Mouse (Mus musculus): Measurements from ENCODE around the gene Uba7.
"Not testable (repeated sequence)": the region's sequence is repeated elsewhere in the genome, so short reads cannot be mapped to it uniquely, and the experiment has no call there.

Uba7 gene

GRCm38 (mm10) chr9:107993013-107993412 is 17.7 kb downstream of the Uba7 start:
- DNase-seq (ENCODE audit: low read depth), result no peak

- DNase-seq (ENCODE audit: low read depth), result no peak
Observed at GRCm38 (mm10) chr9:107994464-107994863, 19.2 kb downstream of the Uba7 start.

DNA sequence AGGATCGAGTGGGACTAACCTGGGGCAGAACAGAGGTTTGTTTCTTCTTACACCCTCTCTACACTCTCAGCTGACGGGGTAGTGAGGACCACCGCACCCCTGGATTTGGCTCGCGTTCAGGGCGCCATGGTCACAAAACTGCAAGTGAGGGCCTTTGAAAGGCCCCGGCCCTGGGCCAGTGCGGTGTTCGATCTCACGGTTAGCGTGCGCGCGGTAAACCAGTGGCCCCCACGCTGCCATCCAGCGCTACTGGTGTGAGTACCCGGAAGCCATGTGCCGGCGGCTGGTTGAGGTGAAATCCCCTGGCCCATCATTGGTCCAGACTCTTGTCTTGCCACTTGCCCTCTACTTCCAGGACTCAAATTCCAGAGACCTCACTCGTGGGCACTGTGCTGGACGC is 20.2 kb downstream of the Uba7 start:
- DNase-seq (ENCODE audit: low read depth), result no peak

GRCm38 (mm10) chr9:107996049-107996448 is 20.7 kb downstream of the Uba7 start, which contains the start of gene Gm20662:
Gm20662 (plus strand) TSS chr9:107996349.
- no peak for DNase-seq (ENCODE audit: low read depth)

DNA sequence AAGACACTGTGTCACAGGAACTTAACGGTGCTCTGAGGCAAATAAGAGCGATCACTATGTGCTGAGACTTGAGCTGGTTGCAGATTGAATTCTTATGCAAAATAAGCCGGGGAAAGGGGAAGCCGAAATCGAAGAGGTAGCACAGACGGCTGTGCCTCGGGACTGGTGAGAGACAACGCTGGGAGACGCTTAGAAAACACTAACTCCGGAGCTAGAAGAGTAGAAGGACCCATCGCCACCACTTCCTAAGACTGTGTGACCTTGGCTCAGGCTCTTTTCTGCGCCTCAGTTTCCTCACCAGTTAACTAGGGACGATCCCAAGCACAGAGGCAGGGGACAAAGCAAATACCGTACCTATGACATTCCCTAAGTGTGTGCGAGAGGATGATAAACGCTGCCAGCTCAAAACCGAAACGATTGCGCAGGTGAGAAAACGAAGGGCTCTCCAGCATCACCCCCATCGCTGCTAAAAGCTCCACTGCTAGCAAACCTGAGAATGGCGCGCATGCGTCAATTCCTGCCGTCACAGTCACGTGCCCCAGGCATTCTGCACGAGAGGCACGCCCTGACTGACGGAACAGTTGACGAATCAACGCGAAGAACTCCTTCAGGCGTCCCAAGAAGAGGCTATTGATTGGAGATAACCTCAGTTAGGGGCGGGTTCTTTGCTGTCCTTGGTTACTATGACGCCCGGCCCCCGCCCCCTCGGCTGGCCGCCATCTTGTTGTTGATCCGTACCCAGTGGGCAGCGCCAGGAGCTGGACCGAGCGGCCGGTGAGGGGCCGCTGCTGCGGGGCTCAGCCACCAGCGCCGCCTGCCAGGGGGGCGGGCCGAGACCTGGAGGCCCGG is 26.8 kb downstream of the Uba7 start, which contains the start of gene Ip6k1:
Gene Ip6k1 (plus strand): TSS at position 580 of the 849 bp plus-strand sequence.
- DNase-seq (ENCODE audit: low read depth), result peak; percentile 100

DNA sequence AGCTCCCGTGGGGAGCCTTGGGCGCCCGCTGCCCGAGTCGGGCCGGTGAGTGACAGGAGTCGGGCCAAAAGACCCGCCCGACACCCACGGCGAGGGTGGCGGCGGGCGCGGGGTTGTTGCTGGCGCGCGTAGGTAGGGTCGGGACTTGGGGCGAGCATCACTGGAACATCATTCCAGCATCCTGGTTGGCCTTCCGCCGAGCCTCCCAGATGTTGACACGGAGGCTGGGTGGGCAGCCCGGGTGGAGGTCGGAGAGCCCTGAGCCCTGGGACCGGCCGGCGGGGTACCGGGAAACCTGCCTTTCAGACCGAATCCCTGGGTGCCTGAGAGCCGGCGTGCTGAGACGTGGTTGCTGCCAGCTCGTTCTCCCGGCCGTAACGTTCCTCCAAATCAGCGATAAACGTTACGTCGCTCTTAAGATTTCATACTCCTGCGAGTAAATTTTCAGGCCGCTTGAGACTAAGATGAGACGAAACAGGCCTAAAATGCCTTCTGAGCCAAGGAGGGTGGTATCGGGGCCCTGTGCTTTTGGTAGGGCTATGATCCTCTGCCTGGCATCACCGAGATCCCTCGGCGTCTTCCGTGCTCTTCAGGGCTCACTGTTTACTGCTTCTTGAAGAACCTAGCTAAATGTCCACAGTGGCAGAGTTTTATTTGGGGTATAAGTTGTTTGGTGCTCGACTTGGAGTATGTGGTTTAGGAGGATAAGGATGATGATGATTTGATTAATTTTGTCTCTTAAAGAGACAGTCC is 27.6 kb downstream of the Uba7 start:
- peak; percentile 72 for DNase-seq (ENCODE audit: low read depth)

- DNase-seq (ENCODE audit: low read depth), result no peak
Observed at GRCm38 (mm10) chr9:108003531-108003890, 28.2 kb downstream of the Uba7 start.

DNA sequence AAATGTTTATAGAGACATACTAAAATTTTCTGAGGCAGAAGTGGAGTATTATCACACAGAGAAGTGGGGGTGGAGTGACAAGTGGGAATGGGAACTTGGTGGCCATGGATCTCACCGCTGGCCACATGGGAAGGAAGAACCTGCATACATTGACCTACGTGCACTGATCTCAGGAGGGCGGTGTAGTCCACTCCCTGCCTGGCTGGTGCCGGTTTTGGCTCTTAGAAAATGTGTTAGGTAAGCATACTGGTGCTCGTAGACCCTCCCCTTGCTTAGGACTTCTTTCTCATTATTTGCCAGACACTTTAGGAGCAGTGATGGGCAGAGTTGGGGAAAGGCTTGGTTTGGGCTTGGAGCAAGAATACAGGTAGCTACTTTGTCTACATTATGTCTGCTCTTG is 32.7 kb downstream of the Uba7 start:
- DNase-seq (ENCODE audit: low read depth), result no peak

DNA sequence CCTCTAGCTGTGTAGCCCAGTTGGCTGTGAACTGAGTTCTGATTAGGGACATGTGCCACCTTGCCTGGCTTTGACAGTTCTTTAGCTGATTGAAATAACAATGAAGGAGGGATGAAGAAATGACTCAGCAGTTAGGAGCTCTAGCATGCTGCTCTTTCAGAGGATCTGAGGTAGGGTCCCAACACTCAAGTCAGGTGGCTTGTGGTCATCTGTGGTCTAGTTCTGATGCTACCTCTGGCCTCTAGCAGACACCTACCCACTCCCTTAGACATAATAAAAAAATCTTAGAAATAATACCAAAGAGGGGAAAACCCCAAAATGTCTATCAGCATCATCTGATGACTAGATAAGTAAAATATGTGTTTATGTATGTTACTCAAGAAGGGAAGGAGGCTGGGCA is 35.1 kb downstream of the Uba7 start:
- DNase-seq (ENCODE audit: low read depth), result peak; percentile 58

- DNase-seq (ENCODE audit: low read depth), result not testable (repeated sequence)
Observed at GRCm38 (mm10) chr9:108013577-108013976, 38.3 kb downstream of the Uba7 start.

DNA sequence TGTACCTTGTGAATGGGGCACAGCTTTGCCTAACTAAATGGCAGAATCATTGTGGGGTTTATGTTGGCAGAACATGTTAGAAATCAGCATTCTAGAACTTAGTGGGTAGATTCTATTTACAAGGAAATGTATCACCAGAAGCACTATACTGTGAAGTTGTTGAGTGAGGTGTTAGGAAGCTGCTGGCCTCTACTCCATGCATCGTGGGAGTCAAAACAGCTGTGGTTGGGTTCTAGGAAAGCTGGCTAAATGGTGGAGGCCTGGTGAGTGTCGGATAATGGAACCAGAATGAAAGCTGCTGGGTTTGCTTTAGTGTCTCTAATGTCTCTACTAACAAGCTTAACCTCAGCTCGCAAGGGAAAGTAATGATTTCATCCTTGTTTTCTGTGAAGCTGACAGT is 41.8 kb downstream of the Uba7 start:
- no peak for DNase-seq (ENCODE audit: low read depth)

DNA sequence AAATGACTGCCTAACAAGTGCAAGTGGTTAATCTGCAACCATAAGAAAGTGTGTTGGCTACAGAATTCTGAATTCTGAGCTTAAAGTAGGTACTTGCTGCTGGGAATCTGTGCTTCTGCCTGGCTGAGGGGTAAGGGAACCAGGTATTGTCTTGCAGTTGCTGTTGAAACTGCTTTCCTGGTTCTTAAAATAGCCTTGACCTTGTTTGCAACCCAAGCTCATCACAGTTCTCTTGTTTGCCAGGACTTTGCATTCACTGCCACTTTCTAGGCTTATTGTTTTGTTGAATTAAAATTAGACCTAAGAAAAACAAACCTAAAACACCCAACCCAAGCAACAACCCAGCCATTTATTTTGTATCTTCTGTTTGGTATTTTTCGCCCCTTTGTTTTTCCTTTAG is 45.4 kb downstream of the Uba7 start:
- DNase-seq (ENCODE audit: low read depth), result no peak

DNA sequence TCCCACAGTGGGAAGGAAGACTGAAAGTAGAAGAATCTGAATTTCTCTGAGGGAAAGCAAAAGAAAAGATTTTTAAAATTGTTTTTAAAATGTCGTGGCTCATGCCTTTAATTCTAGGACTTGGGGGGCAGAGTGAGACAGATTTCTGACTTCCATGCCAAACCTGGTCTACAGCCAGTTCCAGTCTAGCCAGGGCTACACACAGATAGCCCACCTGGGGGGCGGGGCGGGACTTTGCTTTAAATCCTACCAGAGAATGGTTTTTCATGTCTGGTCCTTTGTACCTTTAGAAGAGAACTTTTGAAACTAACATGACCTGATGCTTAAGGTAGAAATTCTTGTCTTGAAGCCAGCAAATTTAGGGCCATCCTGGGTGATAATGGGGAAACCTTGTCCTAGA is 47.9 kb downstream of the Uba7 start:
- no peak for DNase-seq (ENCODE audit: low read depth)

DNA sequence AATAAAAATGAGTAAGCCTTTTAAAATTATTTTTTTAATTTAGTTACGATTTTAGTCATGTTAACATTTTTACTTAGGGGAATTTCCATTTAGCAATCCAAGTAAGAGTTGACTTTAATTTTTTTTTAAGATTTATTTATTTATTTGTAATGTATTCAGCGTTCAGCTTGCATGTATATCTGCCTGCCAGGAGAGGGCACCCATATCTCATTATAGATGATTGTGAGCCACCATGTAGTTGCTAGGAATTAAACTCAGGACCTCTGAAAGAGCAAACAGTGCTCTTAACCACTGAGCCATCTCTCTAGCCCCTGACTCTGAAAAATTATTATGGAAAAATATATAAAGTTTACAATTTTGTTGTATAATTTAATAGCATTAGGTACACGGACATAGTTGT is 51.3 kb downstream of the Uba7 start:
- DNase-seq (ENCODE audit: low read depth), result peak; percentile 59

DNA sequence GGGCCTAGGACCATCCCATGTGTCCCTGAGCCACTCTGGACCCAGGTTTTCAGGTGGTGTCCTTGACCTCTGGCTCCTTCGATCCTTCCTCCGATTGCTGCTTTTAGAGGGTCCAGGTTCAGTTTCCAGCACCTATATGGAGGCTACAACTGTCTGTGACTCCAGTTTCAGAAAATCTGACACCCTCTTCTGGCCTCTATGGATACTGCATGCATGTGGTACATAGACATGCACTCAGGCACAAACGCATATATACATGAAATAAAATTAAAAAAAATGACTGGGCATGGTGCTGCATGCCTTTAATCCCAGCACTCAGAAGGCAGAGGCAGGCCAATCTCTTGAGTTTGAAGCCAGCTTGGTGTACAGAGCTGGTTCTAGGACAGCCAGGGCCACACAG is 52.6 kb downstream of the Uba7 start:
- no peak for DNase-seq (ENCODE audit: low read depth)

DNA sequence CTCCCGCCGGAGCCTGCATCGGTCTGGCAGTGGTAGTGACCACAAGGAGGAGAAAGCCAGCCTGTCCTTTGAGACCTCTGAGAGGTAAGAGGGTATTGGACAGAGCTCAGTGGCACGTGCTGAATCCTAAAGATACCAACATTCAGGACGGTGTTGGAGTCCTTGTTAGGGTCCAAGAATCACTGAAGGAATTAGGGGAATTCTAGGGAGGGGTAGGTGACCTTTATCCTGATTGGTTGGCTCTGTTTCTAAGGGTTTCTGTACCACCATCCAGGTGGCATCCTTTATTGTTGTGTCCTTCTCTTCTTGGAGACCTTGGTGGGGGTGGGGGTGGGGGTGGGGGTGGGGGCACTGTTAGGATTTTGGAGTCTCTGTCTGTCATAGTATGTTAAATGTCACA is 56.8 kb downstream of the Uba7 start:
- no peak for DNase-seq (ENCODE audit: low read depth)
